Comparison of ENCODE assay signal across 8 mouse cellular contexts in genomic region chr3:89340465-89340864, GRCm38 (mm10). TPM values are rescaled to one million over a fixed set of nuclear protein-coding genes. Genes with fewer than 3 reads are reported as not detected.
DNase-seq lines count a peak whose midpoint lies in the region; ATAC-seq lines count a peak whose summit lies in the region.
"Had no signal": no experiment of that assay in that cellular context is flagged by ENCODE, and none has a peak within 500 bp of the region (broad histone marks: within the 10 kb centered on the region; RNA-seq: fewer than 3 reads in every experiment).

No protein-coding gene starts in this region.

- H3K4me1 ChIP-seq in forebrain, embryonic 14.5 days (ENCODE audit: control insufficient read depth, insufficient read depth, low read length) = peaks cover 17% of the 10 kb centered on the region
- H3K4me1 ChIP-seq in hindbrain, embryonic 11.5 days (replicated peaks; ENCODE audit: control insufficient read depth, insufficient read depth, low read length) = peaks cover 9% of the 10 kb centered on the region

- H3K36me3 ChIP-seq in forebrain, embryonic 14.5 days (ENCODE audit: control insufficient read depth, insufficient read depth, low read length) = peaks cover 15% of the 10 kb centered on the region; the same call in 1 of the 2 replicates
- H3K36me3 ChIP-seq in hindbrain, embryonic 11.5 days (ENCODE audit: control insufficient read depth, insufficient read depth, low read length) = no peaks in the 10 kb centered on the region

- H3K9ac ChIP-seq in forebrain, embryonic 14.5 days (ENCODE audit: low read length) = peak overlapping the region; percentile 50; the same call in 1 of the 2 replicates
- H3K9ac ChIP-seq in hindbrain, embryonic 11.5 days (ENCODE audit: low read depth, low read length) = peak overlapping the region; percentile 24; the same call in 1 of the 2 replicates

- peak overlapping the region; percentile 62 for H3K4me2 ChIP-seq in forebrain, embryonic 14.5 days (ENCODE audit: low read length)
- peak overlapping the region; percentile 40 for H3K4me2 ChIP-seq in hindbrain, embryonic 11.5 days (replicated peaks; ENCODE audit: low read depth, low read length)

- no peak overlapping the region for H3K27ac ChIP-seq in forebrain, embryonic 14.5 days (ENCODE audit: low read depth, low read length)
- H3K27ac ChIP-seq in hindbrain, embryonic 11.5 days (ENCODE audit: low read depth, low read length) = no peak overlapping the region

- WGBS in forebrain, embryonic 14.5 days = 3% methylated on average over 11 of the region's 11 CpGs
- WGBS in hindbrain, embryonic 11.5 days = 2% methylated on average over 11 of the region's 11 CpGs

- intact Hi-C loops in left cerebral cortex, postnatal 14 days (cut with DNase I) = loop anchor here (1.0 to 10.0 kb wide), 2 partner anchors 24 to 144 kb away; no protein-coding TSS in a partner anchor

- H3K27me3 ChIP-seq in forebrain, embryonic 14.5 days (replicated peaks; ENCODE audit: control insufficient read depth, insufficient read depth, low read length) = no peaks in the 10 kb centered on the region
- H3K27me3 ChIP-seq in hindbrain, embryonic 11.5 days (ENCODE audit: control insufficient read depth, insufficient read depth, low read length) = no peaks in the 10 kb centered on the region

- ATAC-seq in forebrain, embryonic 14.5 days = peak; percentile 18; the same call in 1 of the 2 replicates
- ATAC-seq in hindbrain, embryonic 11.5 days (ENCODE audit: low FRiP score) = peak; percentile 38
- ATAC-seq in megakaryocyte progenitor cell, adult 5-6 weeks (replicated peaks; ENCODE audit: poor library complexity) = peak; percentile 86

- peak; percentile 70 for DNase-seq in T-cell, adult 2 months (ENCODE audit: low spot score)
- peak; percentile 69 for DNase-seq in cerebellum, adult 11-12 months
- DNase-seq in forebrain, embryonic 14.5 days (ENCODE audit: low spot score) = peak; percentile 88
- DNase-seq in hindbrain, embryonic 11.5 days (ENCODE audit: low spot score) = peak; percentile 94
- DNase-seq in left cerebral cortex, postnatal 14 days (ENCODE audit: low spot score in 2 of 2) = peak; percentile 69 to 82
- DNase-seq in right cerebral cortex, postnatal 4 days = peak; percentile 91

- no peaks in the 10 kb centered on the region for H3K9me3 ChIP-seq in forebrain, embryonic 14.5 days (replicated peaks; ENCODE audit: control insufficient read depth, low read length)
- no peaks in the 10 kb centered on the region for H3K9me3 ChIP-seq in hindbrain, embryonic 11.5 days (ENCODE audit: control insufficient read depth, low read length)

- H3K4me3 ChIP-seq in forebrain, embryonic 14.5 days (ENCODE audit: low read depth, low read length) = peak overlapping the region; percentile 20
- peak overlapping the region; percentile 19; the same call in 1 of the 2 replicates for H3K4me3 ChIP-seq in hindbrain, embryonic 11.5 days (ENCODE audit: low read depth, low read length)
- H3K4me3 ChIP-seq: myocyte had no signal

RNA-seq across cellular contexts. Expression of gene Efna4, which starts 2.6 kb away (rescaled TPM):
- 12.3 and 14.6 TPM in 2 replicates for polyA plus RNA-seq in forebrain, embryonic 14.5 days (2014; fragmentation: Nextera tagmentation; extraction: Ambion mirVana)
- polyA plus RNA-seq in hindbrain, embryonic 11.5 days (2014; fragmentation: Nextera tagmentation; extraction: Ambion mirVana) = 18.9 and 20.6 TPM in 2 replicates
- total RNA-seq in left cerebral cortex, postnatal 14 days (2021) = under 1 TPM; 0.29 to 0.61 TPM
- total RNA-seq in megakaryocyte progenitor cell, adult 5-6 weeks (2015) = 0.17 and 0.64 TPM in 2 replicates
- total RNA-seq in megakaryocyte progenitor cell, adult 5-6 weeks (2017) = 0.27 TPM in 1 of 2 replicates, not detected in the other

RNA-seq across cellular contexts. Expression of gene Adam15, which starts 9.3 kb away (rescaled TPM):
- polyA plus RNA-seq in forebrain, embryonic 14.5 days (2014; fragmentation: Nextera tagmentation; extraction: Ambion mirVana) = 13.4 and 19.3 TPM in 2 replicates
- polyA plus RNA-seq in hindbrain, embryonic 11.5 days (2014; fragmentation: Nextera tagmentation; extraction: Ambion mirVana) = 17.8 TPM in 2 replicates
- 10 to 100 TPM; 95.0 TPM for total RNA-seq in left cerebral cortex, postnatal 14 days (2021)
- total RNA-seq in megakaryocyte progenitor cell, adult 5-6 weeks (2015) = 35.8 and 53.0 TPM in 2 replicates
- 38.7 and 49.8 TPM in 2 replicates for total RNA-seq in megakaryocyte progenitor cell, adult 5-6 weeks (2017)

RNA-seq across cellular contexts. Expression of gene Efna3, which starts 17.7 kb away (rescaled TPM):
- polyA plus RNA-seq in forebrain, embryonic 14.5 days (2014; fragmentation: Nextera tagmentation; extraction: Ambion mirVana) = 30.1 and 42.0 TPM in 2 replicates
- polyA plus RNA-seq in hindbrain, embryonic 11.5 days (2014; fragmentation: Nextera tagmentation; extraction: Ambion mirVana) = 13.8 TPM in 2 replicates
- total RNA-seq in left cerebral cortex, postnatal 14 days (2021) = 10 to 100 TPM; 48.5 to 49.6 TPM
- total RNA-seq in megakaryocyte progenitor cell, adult 5-6 weeks (2015) = not detected in 2 replicates
- not detected in 2 replicates for total RNA-seq in megakaryocyte progenitor cell, adult 5-6 weeks (2017)

RNA-seq across cellular contexts. Expression of gene Dcst2, which starts 21.3 kb away (rescaled TPM):
- 0.08 and 0.15 TPM in 2 replicates for polyA plus RNA-seq in forebrain, embryonic 14.5 days (2014; fragmentation: Nextera tagmentation; extraction: Ambion mirVana)
- polyA plus RNA-seq in hindbrain, embryonic 11.5 days (2014; fragmentation: Nextera tagmentation; extraction: Ambion mirVana) = 0.14 and 0.27 TPM in 2 replicates
- under 1 TPM; 0.34 to 0.35 TPM for total RNA-seq in left cerebral cortex, postnatal 14 days (2021)
- not detected in 2 replicates for total RNA-seq in megakaryocyte progenitor cell, adult 5-6 weeks (2015)
- not detected in 2 replicates for total RNA-seq in megakaryocyte progenitor cell, adult 5-6 weeks (2017)

RNA-seq across cellular contexts. Expression of gene Dcst1, which starts 24.6 kb away (rescaled TPM):
- 0.78 and 0.83 TPM in 2 replicates for polyA plus RNA-seq in forebrain, embryonic 14.5 days (2014; fragmentation: Nextera tagmentation; extraction: Ambion mirVana)
- polyA plus RNA-seq in hindbrain, embryonic 11.5 days (2014; fragmentation: Nextera tagmentation; extraction: Ambion mirVana) = 0.28 and 0.63 TPM in 2 replicates
- total RNA-seq in left cerebral cortex, postnatal 14 days (2021) = under 1 TPM in 1 of 2 experiments, not detected in 1; 0.23 TPM
- total RNA-seq in megakaryocyte progenitor cell, adult 5-6 weeks (2015) = not detected in 2 replicates
- total RNA-seq in megakaryocyte progenitor cell, adult 5-6 weeks (2017) = not detected in 2 replicates

Comparison
In these comparisons a context has a peak if more than half of its experiments do, and no peak if none do; other contexts are left out.
1. ATAC-seq: peak in every context shown above with its lines; median percentile 86 in megakaryocyte progenitor cell, adult 5-6 weeks; 38 in hindbrain, embryonic 11.5 days; 18 in forebrain, embryonic 14.5 days.
2. RNA of gene Efna3, which starts 17.7 kb away (total RNA-seq): 48.5 to 49.6 TPM in left cerebral cortex, postnatal 14 days; not detected in megakaryocyte progenitor cell, adult 5-6 weeks; every median in the first group is over 10 times any median in the second.
3. Peak in every context shown above with its lines, with median percentiles within 50 percentile points of each other: DNase-seq.